Mouse (Mus musculus) left cerebral cortex, adult 2 months (tissue): ENCODE data around the gene Man1b1. TPM values are rescaled to one million over a fixed set of nuclear protein-coding genes. Genes with fewer than 3 reads are reported as not detected.

Experiments used
- DNase-seq, 2 experiments: peaks; one replicate each; pipeline ENCODE4 v3.0.0; 2021 to 2022; ENCODE audit warnings: low spot score in 2 of 2, mixed read lengths in 1 of 2; ENCODE audit errors: extremely low spot score in 1 of 2
- H3K27ac ChIP-seq: fragments of 200-600 bp; 2 replicates; pipeline ENCODE4 v1.8.1; 2022
- H3K4me3 ChIP-seq: fragments of 200-600 bp; 2 replicates; pipeline ENCODE4 v1.8.1; 2022
- CTCF ChIP-seq: fragments of 200-600 bp; IDR thresholded peaks from 2 replicates; pipeline ENCODE4 v1.8.1; 2022; ENCODE audit warnings: antibody characterized with exemption, mild to moderate bottlenecking, moderate library complexity
- intact Hi-C: fragments of 180-260 bp; cut with DNase I; formaldehyde crosslinking; loops from one replicate; pipeline ENCODE4 v1.15.1; 2025
- total RNA-seq, 2 experiments: library from RNA; stranded (reverse); gene quantifications; 2 replicates each; pipeline ENCODE4 v1.2.3; 2021

Gene Man1b1
- total RNA-seq, 2 experiments from 2014 or later, result 56.0 to 62.4 TPM

- no peak overlapping the region for H3K4me3 ChIP-seq
- DNase-seq, result no peak
- no peak for TF ChIP-seq CTCF
- H3K27ac ChIP-seq, result no peak overlapping the region
- intact Hi-C loops, result no loop called here
Observed at GRCm38 (mm10) chr2:25310969-25311368, 21.2 kb upstream of the Man1b1 start.

GRCm38 (mm10) chr2:25311491-25311891, 20.6 kb upstream of the Man1b1 start:
- intact Hi-C loops, result no loop called here
- Histone ChIP-seq H3K4me3 (no peak overlapping the region), H3K27ac (no peak overlapping the region)
- TF ChIP-seq CTCF, result no peak
- no peak for DNase-seq

GRCm38 (mm10) chr2:25318119-25318966, 13.8 kb upstream of the Man1b1 start:
- DNase-seq, result peak; percentile 56 to 59
- intact Hi-C loops, result loop anchor here (1.0 kb wide), 1 partner anchor 85 kb away; no protein-coding TSS in a partner anchor
- Histone ChIP-seq H3K27ac (peak overlapping the region; percentile 99), H3K4me3 (peak overlapping the region; percentile 90)
- no peak for TF ChIP-seq CTCF

- H3K27ac ChIP-seq, result peak within 1 kb of the TSS; percentile 99
- intact Hi-C loops, result loop anchor here (1.0 kb wide), 1 partner anchor 84 kb away; no protein-coding TSS in a partner anchor
- DNase-seq, result peak; percentile 91 to 93
- H3K4me3 ChIP-seq, result peak within 1 kb of the TSS; percentile 90
- no peak for TF ChIP-seq CTCF
Observed at GRCm38 (mm10) chr2:25318971-25319773, 13.0 kb upstream of the Man1b1 start, which contains the start of gene Grin1. TSS of gene Grin1 (minus strand) at chr2:25319187.

- no peak overlapping the region for H3K27ac ChIP-seq
- intact Hi-C loops, result no loop called here
- no peak for DNase-seq
- H3K4me3 ChIP-seq, result no peak overlapping the region
- no peak for TF ChIP-seq CTCF
Observed at GRCm38 (mm10) chr2:25320084-25320483, 12.1 kb upstream of the Man1b1 start.

DNA sequence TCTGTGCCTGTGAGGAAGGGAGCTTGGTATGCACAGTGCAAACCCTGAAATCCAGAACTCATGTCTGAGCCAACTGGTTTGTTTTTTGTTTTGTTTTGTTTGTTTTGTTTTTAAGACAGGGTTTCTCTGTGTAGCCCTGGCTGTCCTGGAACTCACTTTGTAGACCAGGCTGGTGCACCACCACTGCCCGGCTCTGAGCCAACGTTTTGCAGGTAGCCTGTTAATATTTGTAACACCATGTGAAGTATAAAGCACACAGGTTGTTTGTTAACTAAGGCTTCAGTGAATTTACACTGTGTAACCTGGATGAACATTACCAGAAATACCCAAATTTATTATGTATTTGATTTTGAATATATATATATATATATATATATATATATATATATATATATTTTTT, 6.1 kb upstream of the Man1b1 start:
- DNase-seq, result no peak
- Histone ChIP-seq H3K27ac (no peak overlapping the region), H3K4me3 (no peak overlapping the region)
- intact Hi-C loops, result loop anchor here (5.0 kb wide), 1 partner anchor 134 kb away; no protein-coding TSS in a partner anchor
- TF ChIP-seq CTCF, result no peak

DNA sequence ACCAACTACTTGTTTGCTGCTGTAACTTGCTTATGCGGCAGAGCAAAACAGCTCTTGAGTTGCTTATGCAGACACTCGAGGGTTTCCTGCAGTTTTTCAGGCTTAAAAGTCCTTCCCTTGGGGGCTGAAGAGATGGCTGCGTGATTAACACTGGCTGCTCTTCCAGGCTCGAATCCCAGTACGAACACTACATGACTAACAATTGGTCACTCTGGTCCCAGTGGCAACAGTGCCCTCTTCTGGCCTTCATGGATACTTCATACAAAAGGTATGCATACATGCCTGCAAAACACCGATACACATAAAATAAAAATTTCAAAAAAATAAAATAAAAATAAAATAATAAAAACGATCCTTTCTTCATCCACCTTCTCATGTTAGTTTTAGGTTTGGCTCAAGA, 3.7 kb upstream of the Man1b1 start:
- intact Hi-C loops, result loop anchor here (1.0 to 5.0 kb wide), 2 partner anchors 49 to 136 kb away; no protein-coding TSS in a partner anchor
- Histone ChIP-seq H3K27ac (no peak overlapping the region), H3K4me3 (no peak overlapping the region)
- peak; percentile 57 for TF ChIP-seq CTCF
- no peak for DNase-seq

- intact Hi-C loops, result no loop called here
- Histone ChIP-seq H3K4me3 (peak overlapping the region; percentile 91), H3K27ac (no peak overlapping the region)
- no peak for TF ChIP-seq CTCF
- no peak for DNase-seq
Observed at GRCm38 (mm10) chr2:25331470-25331869, 668 bp upstream of the Man1b1 start.

DNA sequence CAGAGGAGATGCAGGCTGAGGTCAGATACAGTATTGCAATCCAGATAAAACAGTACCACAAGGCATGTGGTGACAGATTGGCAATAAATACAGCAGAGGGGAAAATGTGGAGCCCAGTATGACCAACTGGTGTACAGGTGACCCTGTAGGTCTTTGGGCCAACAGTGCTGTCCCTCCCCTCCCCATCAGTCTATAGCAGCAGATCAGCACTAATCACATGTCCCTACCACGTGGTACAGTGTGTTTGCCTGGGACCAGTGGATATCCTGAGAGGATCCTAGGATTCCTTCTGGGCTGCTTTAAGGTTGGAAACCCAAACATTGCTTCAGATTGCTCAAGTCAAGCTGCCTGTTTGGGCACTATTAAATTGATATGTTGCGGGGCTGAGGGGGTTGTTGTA, 1.4 kb downstream of the Man1b1 start:
- no peak overlapping the region for H3K27ac ChIP-seq
- TF ChIP-seq CTCF, result no peak
- no peak for DNase-seq
- peak overlapping the region; percentile 91 for H3K4me3 ChIP-seq
- intact Hi-C loops, result loop anchor here (2.0 kb wide), 2 partner anchors 61 to 69 kb away; partner anchors contain the start of genes Anapc2 and Ssna1

DNA sequence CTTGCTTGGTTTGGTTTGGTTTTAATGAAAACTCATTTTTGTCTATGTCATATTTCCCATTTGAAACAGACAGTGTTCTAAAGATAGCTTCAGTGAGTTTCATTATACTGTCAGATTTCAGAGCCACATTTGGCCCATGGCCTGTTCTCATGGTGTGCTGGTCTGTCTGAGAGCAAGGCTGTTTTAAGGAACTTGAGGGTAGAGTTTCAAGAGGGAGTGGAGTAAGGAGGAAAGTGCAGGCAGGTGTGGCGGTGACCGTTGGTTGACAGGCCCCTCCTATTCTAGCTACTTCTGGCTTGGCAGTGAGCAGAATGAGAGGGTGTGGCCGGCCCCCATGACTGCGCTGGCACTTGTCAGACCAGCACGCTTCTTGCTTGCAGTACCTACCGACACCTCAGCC, 6.2 kb downstream of the Man1b1 start:
- DNase-seq, result no peak
- no peak for TF ChIP-seq CTCF
- intact Hi-C loops, result no loop called here

DNA sequence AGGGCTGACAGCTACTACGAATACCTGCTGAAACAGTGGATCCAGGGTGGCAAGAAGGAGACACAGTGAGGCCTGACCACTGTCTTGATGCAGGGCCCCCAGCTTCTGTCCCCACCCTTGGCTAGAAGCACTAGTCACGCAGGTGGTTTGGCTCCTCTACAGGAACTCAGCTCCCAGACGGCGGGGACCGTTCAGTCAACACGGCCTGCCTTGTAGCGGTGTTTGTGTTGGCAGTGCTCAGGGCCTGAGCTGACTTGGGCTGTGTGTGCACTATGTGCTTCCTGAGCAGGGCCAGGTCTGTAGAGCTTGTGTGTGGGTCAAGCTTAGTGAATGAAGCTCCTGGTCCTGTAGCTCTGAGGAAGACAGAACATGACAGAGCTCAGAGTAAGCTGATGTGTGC, 16.0 kb downstream of the Man1b1 start:
- no peak overlapping the region for H3K27ac ChIP-seq
- no peak for TF ChIP-seq CTCF
- H3K4me3 ChIP-seq, result no peak overlapping the region
- intact Hi-C loops, result no loop called here
- no peak for DNase-seq

More for the DNA sequence above, 6.2 kb downstream of the Man1b1 start:
- H3K4me3 ChIP-seq, result no peak overlapping the region
- no peak overlapping the region for H3K27ac ChIP-seq

DNA sequence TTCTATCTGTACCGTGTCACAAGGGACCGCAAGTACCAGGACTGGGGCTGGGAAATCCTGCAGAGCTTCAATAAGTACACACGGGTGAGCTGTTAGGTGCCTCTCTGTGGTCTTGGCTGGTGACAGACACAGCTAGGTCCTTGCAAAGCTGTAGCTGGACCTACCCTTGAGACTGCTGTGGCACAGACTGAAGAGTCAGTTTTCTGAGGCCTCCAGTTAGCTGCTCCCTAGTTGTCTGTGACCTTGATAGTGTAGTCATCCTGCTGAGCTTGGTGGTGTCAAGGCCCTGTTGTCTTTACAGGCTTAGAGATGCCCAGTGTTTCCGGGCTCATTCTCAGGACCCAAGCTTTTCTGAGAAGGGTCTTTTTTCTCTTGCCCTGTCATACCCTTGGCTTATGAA, 17.4 kb downstream of the Man1b1 start:
- no peak for TF ChIP-seq CTCF
- Histone ChIP-seq H3K27ac (no peak overlapping the region), H3K4me3 (no peak overlapping the region)
- no peak for DNase-seq
- intact Hi-C loops, result no loop called here
